Mouse (Mus musculus) lung, embryonic 14.5 days (tissue): ENCODE measurements around the gene Sclt1. TPM values are rescaled to one million over a fixed set of nuclear protein-coding genes. Genes with fewer than 3 reads are reported as not detected.

Source experiments
- ATAC-seq: fragments of 200-750 bp; cut with Nextera tagmentation; 2 replicates; pipeline ENCODE4 v1.8.0; 2017; ENCODE audit warnings: mild to moderate bottlenecking, moderate TSS enrichment, moderate library complexity; ENCODE audit not compliant: insufficient read depth
- DNase-seq: peaks from one replicate; pipeline ENCODE4 v3.0.0-alpha.2; 2015
- H3K27ac ChIP-seq: fragments of 300-500 bp; sonication (generic); 2 replicates; pipeline ENCODE4 v1.5.1; 2014; ENCODE audit warnings: low read depth, mild to moderate bottlenecking, moderate library complexity
- H3K27me3 ChIP-seq: fragments of 300-500 bp; sonication (generic); 2 replicates; pipeline ENCODE4 v1.6.1; 2014; ENCODE audit warnings: low read length, control low read depth; ENCODE audit not compliant: insufficient read depth
- H3K36me3 ChIP-seq: fragments of 300-500 bp; sonication (generic); 2 replicates; pipeline ENCODE4 v1.6.1; 2014; ENCODE audit warnings: control low read depth; ENCODE audit not compliant: insufficient read depth
- H3K4me1 ChIP-seq: fragments of 300-500 bp; sonication (generic); 2 replicates; pipeline ENCODE4 v1.6.1; 2014; ENCODE audit warnings: antibody characterized with exemption, control low read depth; ENCODE audit not compliant: insufficient read depth
- H3K4me2 ChIP-seq: fragments of 300-500 bp; sonication (generic); 2 replicates; pipeline ENCODE4 v1.6.1; 2014; ENCODE audit warnings: mild to moderate bottlenecking
- H3K4me3 ChIP-seq: fragments of 300-500 bp; sonication (generic); 2 replicates; pipeline ENCODE4 v1.5.1; 2014; ENCODE audit warnings: low read depth, low read length
- H3K9ac ChIP-seq: fragments of 300-500 bp; sonication (generic); 2 replicates; pipeline ENCODE4 v1.6.1; 2014
- H3K9me3 ChIP-seq: fragments of 300-500 bp; sonication (generic); 2 replicates; pipeline ENCODE4 v1.6.1; 2016; ENCODE audit warnings: low read depth, low read length, control low read depth
- CTCF ChIP-seq: IDR thresholded peaks from 2 replicates; pipeline ENCODE4 v1.5.1; 2016; ENCODE audit warnings: antibody characterized with exemption, low read depth
- WGBS: fragments of 180-500 bp; shearing (Covaris S2); extraction: QIAGEN DNeasy Blood & Tissue Kit; methylation state at CpG from one replicate; pipeline ENCODE4 v1.1.7; 2014; 5-methylcytosine and 5-hydroxymethylcytosine counted together
- polyA plus RNA-seq: library from polyadenylated mRNA; unstranded; fragments of >200 nt; fragmentation: Nextera tagmentation; extraction: Ambion mirVana; gene quantifications from 2 replicates; pipeline ENCODE4 v1.2.1, GENCODE M21; 2014

Sclt1 gene
- polyA plus RNA-seq, 1 experiment from 2014 or later, result 22.5 TPM

DNA sequence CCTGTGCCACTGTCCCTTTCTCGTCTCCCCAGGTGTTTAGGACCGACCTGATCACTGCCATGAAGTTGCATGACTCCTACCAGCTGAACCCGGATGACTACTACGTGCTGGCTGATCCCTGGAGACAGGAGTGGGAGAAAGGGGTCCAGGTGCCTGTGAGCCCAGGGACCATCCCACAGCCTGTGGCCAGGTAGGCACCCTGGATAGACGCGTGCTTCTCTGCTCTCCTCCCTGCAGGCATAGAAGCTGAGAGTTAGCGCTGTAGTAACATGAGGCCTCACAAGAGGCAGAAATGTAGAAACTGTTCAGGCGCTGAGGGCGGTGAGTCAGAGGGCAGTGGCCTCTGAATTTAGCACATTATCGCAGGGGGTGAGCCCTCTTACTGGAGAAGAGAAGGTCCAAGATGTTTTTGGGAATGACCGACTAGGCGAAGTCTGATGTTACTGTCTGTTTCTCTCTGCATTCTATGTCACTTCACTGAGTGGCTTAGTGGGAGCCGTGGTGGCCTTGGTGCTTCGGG lies 150.6 kb downstream of the Sclt1 start:
- 89% methylated on average over 14 of the region's 14 CpGs for WGBS
- TF ChIP-seq CTCF, result no peak
- no peak for DNase-seq
- Histone ChIP-seq H3K27me3 (no peaks in the 10 kb centered on the region), H3K4me2 (no peak overlapping the region), H3K4me3 (no peak overlapping the region), H3K9me3 (no peaks in the 10 kb centered on the region), H3K4me1 (no peaks in the 10 kb centered on the region), H3K9ac (no peak overlapping the region), H3K36me3 (peaks cover 10% of the 10 kb centered on the region; the same call in 1 of the 2 replicates), H3K27ac (no peak overlapping the region)
- no peak for ATAC-seq

GRCm38 (mm10) chr3:41590695-41591559 lies 151.4 kb downstream of the Sclt1 start:
- H3K27ac ChIP-seq, result no peak overlapping the region
- H3K36me3 ChIP-seq, result peaks cover 10% of the 10 kb centered on the region; the same call in 1 of the 2 replicates
- H3K27me3 ChIP-seq, result no peaks in the 10 kb centered on the region
- 79% methylated on average over 20 of the region's 20 CpGs for WGBS
- DNase-seq (peak; percentile 67), ATAC-seq (no peak)
- no peak overlapping the region for H3K4me3 ChIP-seq
- H3K4me2 ChIP-seq, result no peak overlapping the region
- H3K9me3 ChIP-seq, result no peaks in the 10 kb centered on the region
- no peak overlapping the region for H3K9ac ChIP-seq
- TF ChIP-seq CTCF, result peak; percentile 32
- no peaks in the 10 kb centered on the region for H3K4me1 ChIP-seq

- 94% methylated on average over 4 of the region's 4 CpGs for WGBS
- Histone ChIP-seq H3K4me2 (no peak overlapping the region), H3K4me1 (no peaks in the 10 kb centered on the region), H3K9me3 (no peaks in the 10 kb centered on the region), H3K9ac (no peak overlapping the region), H3K27ac (no peak overlapping the region), H3K27me3 (no peaks in the 10 kb centered on the region), H3K4me3 (no peak overlapping the region), H3K36me3 (peaks cover 8% of the 10 kb centered on the region; the same call in 1 of the 2 replicates)
- ATAC-seq, result no peak
- TF ChIP-seq CTCF, result no peak
- DNase-seq, result no peak
Measured at GRCm38 (mm10) chr3:41589988-41590387, 152.3 kb downstream of the Sclt1 start.

GRCm38 (mm10) chr3:41589246-41589914 lies 152.9 kb downstream of the Sclt1 start:
- Histone ChIP-seq H3K9me3 (no peaks in the 10 kb centered on the region), H3K4me2 (no peak overlapping the region), H3K36me3 (peaks cover 8% of the 10 kb centered on the region; the same call in 1 of the 2 replicates), H3K27me3 (no peaks in the 10 kb centered on the region), H3K4me3 (no peak overlapping the region), H3K27ac (no peak overlapping the region), H3K4me1 (no peaks in the 10 kb centered on the region), H3K9ac (no peak overlapping the region)
- DNase-seq (peak; percentile 52), ATAC-seq (no peak)
- WGBS, result 67% methylated on average over 19 of the region's 19 CpGs
- no peak for TF ChIP-seq CTCF

GRCm38 (mm10) chr3:41588495-41588894 lies 153.8 kb downstream of the Sclt1 start:
- TF ChIP-seq CTCF, result no peak
- Histone ChIP-seq H3K36me3 (peaks cover 4% of the 10 kb centered on the region; the same call in 1 of the 2 replicates), H3K9me3 (no peaks in the 10 kb centered on the region), H3K4me3 (no peak overlapping the region), H3K9ac (no peak overlapping the region), H3K4me2 (no peak overlapping the region), H3K27me3 (no peaks in the 10 kb centered on the region), H3K4me1 (no peaks in the 10 kb centered on the region), H3K27ac (no peak overlapping the region)
- 73% methylated on average over 8 of the region's 8 CpGs for WGBS
- DNase-seq (no peak), ATAC-seq (no peak)

- no peak for TF ChIP-seq CTCF
- H3K27ac ChIP-seq, result no peak overlapping the region
- H3K9ac ChIP-seq, result no peak overlapping the region
- no peaks in the 10 kb centered on the region for H3K9me3 ChIP-seq
- no peaks in the 10 kb centered on the region for H3K4me1 ChIP-seq
- H3K4me3 ChIP-seq, result no peak overlapping the region
- no peak overlapping the region for H3K4me2 ChIP-seq
- 49% methylated on average over 6 of the region's 6 CpGs for WGBS
- ATAC-seq, result peak; percentile 78
- no peaks in the 10 kb centered on the region for H3K27me3 ChIP-seq
- H3K36me3 ChIP-seq, result peaks cover 3% of the 10 kb centered on the region; the same call in 1 of the 2 replicates
- DNase-seq, result peak; percentile 40
Measured at GRCm38 (mm10) chr3:41587588-41587987, 154.7 kb downstream of the Sclt1 start.

DNA sequence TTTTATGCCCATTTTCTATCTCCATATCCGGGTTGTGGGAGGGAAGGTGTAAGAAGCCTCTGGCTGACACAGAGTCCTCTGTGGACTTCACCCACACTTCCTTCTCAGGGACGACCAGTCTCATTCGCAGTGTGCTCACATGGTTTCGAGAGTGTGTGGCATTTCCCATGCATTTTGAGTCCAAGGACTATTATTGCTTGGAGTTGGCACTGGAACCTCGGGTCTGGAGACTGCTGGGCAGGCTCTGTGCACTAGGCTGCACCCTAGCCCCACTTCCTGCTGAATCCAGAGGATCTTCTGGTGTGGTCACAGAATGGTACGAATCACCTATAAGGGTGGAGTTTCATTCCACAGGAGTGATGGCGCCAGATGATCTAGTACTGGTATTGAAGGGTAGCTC lies 155.4 kb downstream of the Sclt1 start:
- no peak for ATAC-seq
- no peak for TF ChIP-seq CTCF
- Histone ChIP-seq H3K27ac (no peak overlapping the region), H3K4me3 (no peak overlapping the region), H3K9ac (no peak overlapping the region), H3K36me3 (no peaks in the 10 kb centered on the region; the same call in 1 of the 2 replicates), H3K9me3 (no peaks in the 10 kb centered on the region), H3K4me1 (no peaks in the 10 kb centered on the region), H3K4me2 (no peak overlapping the region), H3K27me3 (no peaks in the 10 kb centered on the region)
- no peak for DNase-seq
- 74% methylated on average over 7 of the region's 7 CpGs for WGBS
